Mouse (Mus musculus): ENCODE measurements around the gene Gucd1. TPM values are rescaled to one million over a fixed set of nuclear protein-coding genes. Genes with fewer than 3 reads are reported as not detected.

Gucd1 gene
- polyA plus RNA-seq, 1 experiment from 2014 or later = 26.8 TPM

DNA sequence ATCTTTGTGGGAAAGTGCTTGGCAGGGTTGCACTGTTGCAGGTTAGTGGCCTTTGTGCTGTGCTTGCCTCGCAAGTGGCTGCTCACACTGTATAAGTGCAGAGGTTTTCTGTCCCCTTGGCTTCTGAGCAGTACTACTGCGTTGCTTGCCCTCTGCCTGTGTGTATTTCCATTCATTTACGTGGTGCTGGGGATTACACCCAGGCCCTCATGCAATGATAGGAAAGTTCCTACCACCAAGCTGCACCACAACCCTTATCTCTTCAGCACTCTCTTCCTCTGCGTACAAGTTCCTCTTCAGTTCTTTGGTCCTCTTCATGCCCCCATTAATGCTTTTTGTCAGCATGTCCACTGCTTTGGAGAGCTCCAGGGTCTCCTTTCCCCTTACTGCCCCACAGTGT is 215.8 kb downstream of the Gucd1 start:
- no peaks in the 10 kb centered on the region for H3K9me3 ChIP-seq (replicated peaks)
- ATAC-seq (ENCODE audit: insufficient number of reproducible peaks, low FRiP score) = no peak
- peaks cover 48% of the 10 kb centered on the region for H3K4me1 ChIP-seq (replicated peaks)
- no peaks in the 10 kb centered on the region for H3K27me3 ChIP-seq (replicated peaks)
- no peak overlapping the region for H3K4me3 ChIP-seq
- H3K9ac ChIP-seq = no peak overlapping the region
- no peak overlapping the region for H3K27ac ChIP-seq (ENCODE audit: poor library complexity, severe bottlenecking)
- WGBS = 67% methylated on average over 4 of the region's 4 CpGs
- H3K4me2 ChIP-seq = no peak overlapping the region
- H3K36me3 ChIP-seq = peaks cover 23% of the 10 kb centered on the region

DNA sequence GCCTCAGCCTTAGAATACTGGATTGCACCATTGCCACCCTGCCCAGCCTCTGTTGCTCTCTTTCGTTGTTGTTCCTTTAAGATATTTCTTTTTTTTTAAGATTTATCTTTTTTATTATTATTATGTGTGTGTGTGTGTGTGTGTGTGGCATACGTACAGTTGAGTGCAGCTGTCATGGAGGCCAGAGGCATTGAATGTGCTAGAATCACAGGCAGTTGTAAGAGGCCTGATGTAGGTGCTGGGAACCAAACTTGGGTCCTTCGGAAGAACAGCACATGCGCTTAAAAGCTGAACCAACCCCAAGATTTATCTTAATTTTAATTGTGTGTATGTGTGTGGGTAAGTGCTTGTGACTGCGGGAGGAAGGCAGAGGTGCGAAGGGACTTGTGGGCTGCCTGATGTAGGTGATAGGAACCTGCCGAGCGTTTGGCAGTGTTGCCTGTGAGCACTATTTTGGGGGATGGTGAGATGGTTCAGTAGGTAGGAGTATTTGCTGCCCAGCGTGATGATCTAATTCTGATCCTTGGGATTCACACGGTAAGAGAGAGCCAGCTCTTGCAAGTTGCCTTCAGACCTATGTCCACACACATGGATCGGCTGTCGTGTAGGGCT is 216.5 kb downstream of the Gucd1 start:
- Histone ChIP-seq H3K27me3 (replicated peaks) (no peaks in the 10 kb centered on the region), H3K4me1 (replicated peaks) (peaks cover 48% of the 10 kb centered on the region), H3K27ac (ENCODE audit: poor library complexity, severe bottlenecking) (no peak overlapping the region), H3K9me3 (replicated peaks) (no peaks in the 10 kb centered on the region), H3K4me3 (no peak overlapping the region), H3K36me3 (peaks cover 20% of the 10 kb centered on the region), H3K9ac (no peak overlapping the region), H3K4me2 (no peak overlapping the region)
- WGBS = 84% methylated on average over 12 of the region's 12 CpGs
- no peak for ATAC-seq (ENCODE audit: insufficient number of reproducible peaks, low FRiP score)

Other genes starting within 250 kb of the Gucd1 start
- gene Adora2a, start 201.1 kb downstream of the Gucd1 start, polyA plus RNA-seq (2016; fragmentation: Nextera tagmentation; extraction: Ambion mirVana) = 3.1 and 3.7 TPM in 2 replicates
- 0.15 and 0.17 TPM in 2 replicates for gene Upb1, start 116.9 kb downstream of the Gucd1 start, polyA plus RNA-seq (2016; fragmentation: Nextera tagmentation; extraction: Ambion mirVana)
- gene Snrpd3, start 421 bp downstream of the Gucd1 start, polyA plus RNA-seq (2016; fragmentation: Nextera tagmentation; extraction: Ambion mirVana) = 105 and 106 TPM in 2 replicates
- 1.4 and 1.6 TPM in 2 replicates for gene Lrrc75b, start 42.4 kb upstream of the Gucd1 start, polyA plus RNA-seq (2016; fragmentation: Nextera tagmentation; extraction: Ambion mirVana)
- 0.34 and 0.49 TPM in 2 replicates for gene Ggt1, start 43.6 kb upstream of the Gucd1 start, polyA plus RNA-seq (2016; fragmentation: Nextera tagmentation; extraction: Ambion mirVana)
- 6.1 and 7.7 TPM in 2 replicates for gene Ggt5, start 71.4 kb upstream of the Gucd1 start, polyA plus RNA-seq (2016; fragmentation: Nextera tagmentation; extraction: Ambion mirVana)
- gene Susd2, start 126.0 kb upstream of the Gucd1 start, polyA plus RNA-seq (2016; fragmentation: Nextera tagmentation; extraction: Ambion mirVana) = 4.5 and 5.1 TPM in 2 replicates
- 26.0 and 26.7 TPM in 2 replicates for gene Cabin1, start 246.4 kb upstream of the Gucd1 start, polyA plus RNA-seq (2016; fragmentation: Nextera tagmentation; extraction: Ambion mirVana)

Measured in heart, embryonic 12.5 days (tissue).